Mouse (Mus musculus): Measurements from ENCODE around the gene Hpcal1.
"Not testable (repeated sequence)": the region's sequence is repeated elsewhere in the genome, so short reads cannot be mapped to it uniquely, and the experiment has no call there.

Hpcal1 gene

DNA sequence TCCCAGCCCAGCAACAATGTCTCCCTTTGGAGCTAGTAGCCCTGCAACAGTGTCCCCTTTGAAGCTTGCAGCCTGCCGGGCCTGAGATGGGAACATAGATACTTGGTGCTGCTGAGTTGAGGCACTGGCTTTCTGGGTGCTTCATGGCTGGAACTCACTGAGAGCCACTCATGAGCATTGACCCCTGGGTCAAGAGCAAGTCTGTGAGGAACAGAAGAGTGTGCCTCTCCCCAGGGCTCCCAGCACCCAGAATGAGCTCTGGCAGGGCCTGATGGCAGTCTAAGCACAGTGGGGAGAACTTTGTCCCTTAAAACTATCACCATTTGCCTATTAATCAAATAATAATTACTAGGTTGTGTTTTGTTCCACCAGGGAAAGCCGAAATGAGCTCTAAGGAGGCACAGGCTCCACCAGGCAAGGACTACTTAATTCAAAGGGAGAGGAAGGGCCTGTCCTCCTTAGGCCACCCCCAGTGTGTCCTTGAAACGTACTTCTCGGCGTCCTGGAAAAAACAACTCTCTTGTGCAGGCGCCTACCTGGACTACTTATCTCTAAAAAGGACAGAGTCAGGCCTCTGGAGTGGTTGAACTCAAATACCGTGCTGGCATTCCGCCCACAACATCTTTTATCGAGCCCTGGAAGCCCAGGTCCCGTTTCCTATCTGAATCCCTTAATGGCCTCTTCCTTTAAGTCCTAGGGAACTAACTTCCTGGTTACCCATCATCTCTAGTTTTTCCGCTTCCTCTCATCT, 52.1 kb downstream of the Hpcal1 start:
- DNase-seq, result no peak

DNA sequence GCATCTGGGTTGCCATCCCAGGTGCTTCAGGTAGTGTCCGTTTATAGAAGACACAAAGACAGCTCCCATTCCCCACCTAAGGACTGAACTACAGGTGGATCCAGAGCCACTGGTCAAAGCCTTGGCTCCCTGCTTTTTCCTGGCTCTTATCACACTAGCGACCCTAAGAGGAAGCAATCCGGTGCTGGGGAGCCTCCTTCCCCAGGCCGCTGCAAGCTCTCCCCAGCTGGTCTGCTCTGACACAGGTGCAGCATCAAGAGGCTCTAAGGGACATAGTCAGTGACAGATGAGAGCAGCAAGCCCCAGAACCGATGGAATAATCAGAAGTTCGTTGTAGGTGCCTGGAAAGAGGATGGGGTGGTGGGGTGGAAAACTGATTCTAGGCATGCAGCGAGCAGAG, 54.8 kb downstream of the Hpcal1 start:
- DNase-seq, result no peak

DNA sequence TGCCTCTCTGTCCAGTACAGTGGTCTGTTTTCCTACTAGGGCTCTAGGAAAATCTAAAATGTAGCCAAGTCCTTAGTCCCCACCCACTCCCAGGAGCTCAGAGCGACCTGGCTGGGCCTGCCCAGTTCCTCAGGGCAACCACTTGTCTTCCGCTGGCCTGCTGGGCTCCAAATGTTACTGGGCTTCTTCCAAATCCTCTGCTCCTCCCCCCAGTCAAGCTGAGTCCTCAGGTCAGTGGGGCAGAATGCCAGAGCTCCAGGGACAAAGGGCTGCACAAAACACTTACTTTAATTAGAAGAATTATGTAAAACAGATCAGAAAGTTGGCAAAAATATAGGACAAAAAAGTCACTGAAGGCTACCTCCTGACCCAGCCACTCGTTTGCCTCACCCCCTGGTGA, 56.1 kb downstream of the Hpcal1 start:
- DNase-seq, result peak; percentile 48

DNA sequence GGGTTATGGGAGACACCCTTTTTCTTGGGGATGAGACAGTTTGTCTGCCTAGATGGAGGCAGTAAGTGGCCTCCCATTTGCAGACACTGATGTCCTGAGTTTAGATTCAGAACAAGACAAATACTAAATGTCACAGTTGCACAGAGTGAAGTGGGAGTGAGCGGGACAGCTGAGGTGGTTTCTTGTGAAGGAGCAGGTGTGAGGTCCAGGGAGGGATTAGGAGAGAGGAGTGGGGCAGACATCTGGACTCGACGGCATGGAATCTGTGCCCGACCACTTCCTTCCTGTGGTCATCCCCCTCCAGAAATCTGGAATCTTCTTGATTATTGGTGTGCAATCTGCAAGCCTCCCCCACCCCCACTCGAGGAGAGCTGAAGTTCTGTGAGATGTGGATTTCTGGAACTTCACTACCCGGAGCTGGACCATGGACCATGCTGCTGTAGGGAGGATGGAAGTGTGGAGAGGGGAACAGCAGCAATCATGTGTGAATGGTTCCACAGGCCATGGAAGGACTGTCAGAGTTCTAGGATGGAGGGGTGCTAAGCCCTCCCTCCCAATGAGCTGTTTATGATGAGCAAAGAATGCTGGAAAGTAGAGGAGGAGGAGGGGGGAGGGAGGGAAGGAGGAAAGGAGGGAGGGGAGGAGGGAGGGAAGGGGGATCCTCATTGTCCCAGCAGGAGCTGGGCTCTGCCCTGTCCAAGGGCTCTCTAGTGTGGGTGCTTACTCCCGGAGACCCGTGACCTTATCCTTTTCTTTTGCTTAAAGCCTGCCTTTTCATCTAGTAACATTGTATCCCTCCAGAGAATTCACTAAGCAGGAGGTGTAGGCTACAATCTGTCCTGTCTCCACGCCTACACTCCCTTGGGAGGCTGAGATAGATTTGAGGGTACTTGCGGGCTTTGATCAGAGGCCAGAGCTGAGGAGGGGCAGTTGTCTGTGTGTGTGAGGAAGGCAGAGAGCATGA, 56.8 kb downstream of the Hpcal1 start:
- no peak for DNase-seq

DNA sequence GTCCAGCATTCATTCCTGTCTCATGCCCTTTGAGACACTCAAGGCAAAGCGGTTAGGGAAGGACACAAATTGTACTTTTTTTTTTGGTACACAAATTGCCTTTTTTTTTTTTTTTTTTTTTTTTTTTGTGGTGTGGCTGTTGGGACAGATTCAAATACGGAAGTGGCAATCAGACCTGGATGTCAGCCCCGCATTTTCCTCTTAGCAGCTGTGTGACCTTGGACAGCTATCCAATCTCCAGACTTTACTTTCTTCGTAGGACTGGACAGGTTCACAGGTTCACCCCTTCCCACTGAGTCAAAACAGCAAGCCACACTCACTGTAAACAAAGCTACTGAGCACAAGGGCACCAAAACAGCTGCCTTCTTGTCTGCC, 57.5 kb downstream of the Hpcal1 start:
- no peak for DNase-seq

DNA sequence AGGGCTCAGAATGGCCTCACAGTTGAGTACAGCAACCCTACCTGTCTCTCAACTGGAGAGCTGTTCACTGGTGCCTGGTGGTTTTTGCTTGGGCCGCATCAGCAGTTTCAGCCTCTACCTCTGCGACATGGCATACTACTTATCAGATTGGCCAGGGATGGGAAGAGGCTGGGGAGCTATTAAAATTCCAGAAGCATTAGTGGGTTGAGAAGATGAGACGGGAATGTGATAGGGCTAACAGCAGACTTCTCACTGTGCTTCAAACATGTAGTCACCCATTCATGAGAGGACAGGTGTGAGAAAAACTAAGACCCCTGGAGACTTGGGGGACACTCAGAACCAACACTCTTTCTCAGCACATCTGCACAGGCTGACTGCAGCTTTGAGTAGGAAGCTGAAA, 59.1 kb downstream of the Hpcal1 start:
- DNase-seq, result no peak

DNA sequence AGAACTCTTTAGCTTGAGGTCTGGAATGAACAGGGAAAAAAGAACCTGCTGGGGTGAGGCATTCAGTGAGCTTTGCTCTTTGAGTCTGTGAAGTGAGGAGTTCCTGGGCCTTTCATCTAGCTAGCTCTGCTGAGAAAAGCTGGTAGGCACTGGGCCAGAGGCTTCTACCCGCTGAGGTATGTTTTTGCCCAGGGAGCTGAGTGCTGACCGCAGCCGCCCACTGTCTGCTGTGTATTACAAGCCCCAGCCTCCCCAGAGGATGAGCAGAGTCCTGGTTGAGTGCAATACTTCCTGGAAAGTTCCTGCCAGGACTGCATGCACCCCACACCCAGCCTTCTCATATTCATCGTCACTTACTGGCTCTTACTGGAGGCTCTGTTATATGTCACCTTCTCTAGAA, 59.8 kb downstream of the Hpcal1 start:
- no peak for DNase-seq

DNA sequence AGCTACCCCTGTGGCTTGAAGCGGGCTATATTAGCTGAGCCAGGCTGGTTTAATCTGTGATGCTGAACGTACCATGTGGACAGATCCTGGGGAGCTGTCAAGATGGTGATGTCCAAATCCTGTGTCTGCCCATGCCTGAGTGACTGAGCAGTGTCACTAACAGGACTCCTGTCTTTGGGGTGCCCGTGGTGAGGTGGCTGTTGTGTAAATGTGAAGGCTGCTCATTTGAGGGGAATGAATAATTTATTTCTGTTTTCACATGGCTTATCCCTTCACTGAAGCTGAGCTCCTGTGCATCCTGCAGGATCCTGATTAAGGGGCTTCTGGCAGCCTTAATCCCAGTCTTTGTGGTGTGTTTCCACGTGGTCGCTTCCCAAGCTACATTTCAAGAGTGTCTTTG, 62.2 kb downstream of the Hpcal1 start:
- no peak for DNase-seq

DNA sequence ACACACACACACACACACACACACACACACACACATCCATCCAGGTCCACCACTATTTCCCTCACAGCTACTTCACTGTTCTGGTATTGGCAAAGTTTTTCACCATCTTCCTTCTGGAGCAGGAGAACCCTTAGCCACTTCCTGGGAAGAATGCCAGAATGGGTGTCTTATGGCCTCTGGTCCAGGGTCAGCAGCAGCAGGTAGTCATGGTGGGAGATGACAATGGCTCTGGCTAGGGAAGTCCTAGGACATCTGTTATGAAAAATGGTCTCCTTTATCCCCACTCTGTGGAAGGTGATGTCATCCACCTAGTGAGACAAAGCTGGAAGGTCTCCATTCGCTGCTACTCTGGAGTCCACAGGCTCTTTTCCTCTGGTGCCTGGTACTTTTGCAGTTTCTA, 64.1 kb downstream of the Hpcal1 start:
- DNase-seq, result no peak

DNA sequence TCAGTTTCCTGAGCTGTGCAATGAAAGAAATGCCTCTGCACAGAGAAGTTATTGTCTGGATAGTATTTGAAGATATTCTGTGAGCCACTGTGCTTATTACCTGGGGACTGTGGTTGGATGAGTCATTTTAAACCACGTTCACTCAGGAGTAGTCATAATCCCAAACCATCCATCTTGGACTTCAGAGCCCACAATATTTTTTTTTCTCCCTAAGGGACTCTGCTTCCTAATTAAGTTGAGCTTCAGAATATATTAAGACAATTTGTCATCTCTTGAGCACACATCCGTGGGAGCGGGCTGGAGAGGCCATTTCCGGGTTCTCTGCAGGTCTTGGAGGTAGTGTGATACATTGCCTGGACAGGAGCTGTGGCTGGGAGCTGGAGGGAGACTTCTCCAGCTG, 66.2 kb downstream of the Hpcal1 start:
- DNase-seq, result no peak

DNA sequence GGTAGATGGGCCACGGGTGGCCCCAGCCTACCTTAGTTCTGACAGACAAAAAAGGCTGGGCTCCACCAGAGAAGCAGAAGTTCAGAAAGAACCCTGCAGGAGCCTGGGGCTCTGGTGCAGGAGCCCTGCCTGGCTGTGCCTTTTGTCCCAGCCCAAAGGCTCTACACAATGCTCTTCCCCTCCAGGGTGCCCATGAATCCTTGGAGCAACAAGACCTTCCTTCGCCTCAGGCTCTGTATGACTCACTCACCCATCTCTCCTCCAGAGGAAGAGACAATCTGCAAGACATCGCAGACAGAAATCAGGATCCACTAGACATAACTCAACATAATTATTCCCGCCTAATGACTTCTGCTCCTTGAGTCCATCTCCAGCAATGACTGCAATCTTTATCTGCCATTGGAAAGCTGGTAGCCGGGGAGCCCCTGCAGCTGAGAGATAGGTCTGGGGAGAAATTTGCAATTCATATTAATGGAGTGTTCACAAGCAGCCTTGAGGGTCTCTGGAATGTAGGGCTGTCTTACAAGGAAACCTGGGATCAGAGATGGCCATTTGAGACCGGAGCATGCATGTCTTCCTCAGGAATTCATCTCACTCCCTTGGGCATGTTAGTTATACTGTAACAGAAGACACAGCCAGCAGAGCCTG, 71.8 kb downstream of the Hpcal1 start:
- DNase-seq, result no peak

DNA sequence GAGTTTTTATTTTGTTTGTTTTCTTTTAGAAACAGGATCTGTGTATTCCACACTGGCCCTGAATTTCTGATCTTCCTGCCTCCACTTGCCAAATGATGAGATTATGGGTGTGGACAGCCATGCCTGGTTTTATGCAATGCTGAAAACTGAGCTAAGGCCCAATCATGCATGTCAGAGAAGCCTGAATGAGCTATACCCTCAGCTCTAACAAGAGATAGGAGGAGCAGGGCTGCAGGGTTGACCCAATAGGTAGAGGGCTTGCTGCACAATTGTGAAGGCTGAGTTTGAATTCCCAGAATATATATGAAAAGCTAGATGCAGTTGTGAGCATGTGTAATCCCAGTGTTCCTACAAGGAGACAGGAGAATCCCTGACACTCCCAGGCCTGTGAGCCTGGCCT, 72.4 kb downstream of the Hpcal1 start:
- DNase-seq, result no peak

DNA sequence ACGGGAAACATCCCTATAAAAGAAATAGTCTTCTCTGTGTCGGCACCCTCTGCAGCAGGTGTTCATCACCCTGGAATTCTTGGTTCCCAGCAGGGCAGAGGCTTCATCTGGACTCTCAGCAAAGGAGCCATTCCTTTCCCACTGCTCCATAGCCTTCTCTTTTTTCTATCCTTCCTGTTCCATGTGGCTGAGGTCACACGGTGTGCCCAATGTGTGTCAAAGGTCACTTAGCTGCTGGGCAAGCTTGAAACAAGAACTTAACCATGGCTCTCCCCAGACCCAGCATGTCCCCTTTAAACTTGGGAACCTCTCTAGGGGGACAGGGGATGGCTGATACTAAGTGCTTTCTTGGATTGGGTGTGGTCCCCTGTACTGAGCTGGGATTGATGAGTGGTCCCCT, 73.3 kb downstream of the Hpcal1 start:
- no peak for DNase-seq

DNA sequence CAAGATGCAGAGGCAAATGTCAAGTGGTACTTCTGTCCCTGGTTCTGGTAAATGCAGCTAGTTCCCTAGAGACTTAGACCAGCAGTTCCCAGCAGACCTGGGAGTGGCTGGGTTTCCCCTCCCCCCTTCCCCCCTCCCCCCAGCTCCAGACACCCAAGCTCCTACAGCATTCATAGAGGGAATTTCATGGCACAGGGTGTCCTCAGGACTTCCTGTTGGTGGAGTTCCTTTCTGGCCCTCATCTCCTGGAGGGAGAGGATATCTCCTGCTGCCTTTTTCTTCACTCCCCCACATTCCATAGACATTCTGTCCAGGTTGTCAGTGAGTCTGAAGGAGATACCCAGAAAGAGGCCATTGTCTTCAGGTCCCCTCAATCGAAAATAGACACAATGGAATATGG, 76.9 kb downstream of the Hpcal1 start:
- DNase-seq, result not testable (repeated sequence)

DNA sequence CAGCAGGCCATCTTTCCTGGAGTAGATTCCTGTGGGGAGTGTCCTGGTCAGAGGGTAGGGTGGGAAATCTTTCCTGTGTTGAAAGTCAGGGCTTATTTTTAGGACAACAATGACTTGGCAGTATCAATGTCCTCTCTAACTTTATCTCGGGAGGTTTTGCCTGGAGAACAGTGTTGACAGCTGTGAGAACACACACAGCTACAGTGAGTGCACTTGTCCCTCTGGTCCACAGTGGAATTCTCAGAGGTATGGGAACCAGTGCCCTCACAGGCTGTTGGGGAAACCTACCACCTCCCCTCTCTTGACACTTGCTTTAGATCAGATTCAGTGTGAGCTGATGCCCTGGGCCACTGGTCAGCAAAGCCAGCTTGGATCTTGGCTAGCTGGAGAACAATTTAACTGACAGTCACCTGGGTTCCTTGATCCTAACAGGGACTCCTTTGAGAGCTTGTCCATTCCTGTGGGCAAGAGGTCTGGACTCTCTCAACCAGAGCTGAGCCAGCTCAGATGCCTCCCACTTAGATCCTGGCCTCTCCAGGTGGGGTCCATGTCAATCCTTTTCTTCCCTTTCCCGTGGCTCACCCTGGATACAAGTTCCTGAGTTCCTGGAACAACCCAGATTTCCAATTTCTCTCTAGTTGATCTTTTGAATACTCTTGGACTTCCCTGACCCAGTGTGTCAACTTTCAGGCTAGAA, 79.0 kb downstream of the Hpcal1 start:
- DNase-seq, result no peak

DNA sequence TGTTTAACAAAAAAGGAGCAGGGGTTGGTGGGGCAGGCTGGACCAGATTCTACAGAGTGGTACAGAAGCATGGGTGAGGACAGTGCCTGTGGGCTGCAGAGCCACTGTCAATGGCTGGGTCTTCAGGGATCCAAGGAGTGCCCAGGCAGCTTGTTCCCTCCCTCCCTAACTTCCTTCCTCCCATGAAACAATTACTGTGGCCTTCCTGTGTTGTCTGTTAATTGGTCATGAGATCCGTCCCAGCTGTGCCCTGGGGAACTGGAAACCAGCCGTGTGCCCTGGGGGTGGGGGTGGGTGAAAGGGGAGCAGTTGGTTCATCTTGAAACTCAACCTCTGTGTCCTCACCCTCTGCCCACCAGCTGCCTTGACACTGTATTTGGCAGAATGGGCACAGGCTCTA, 79.9 kb downstream of the Hpcal1 start:
- DNase-seq, result no peak

DNA sequence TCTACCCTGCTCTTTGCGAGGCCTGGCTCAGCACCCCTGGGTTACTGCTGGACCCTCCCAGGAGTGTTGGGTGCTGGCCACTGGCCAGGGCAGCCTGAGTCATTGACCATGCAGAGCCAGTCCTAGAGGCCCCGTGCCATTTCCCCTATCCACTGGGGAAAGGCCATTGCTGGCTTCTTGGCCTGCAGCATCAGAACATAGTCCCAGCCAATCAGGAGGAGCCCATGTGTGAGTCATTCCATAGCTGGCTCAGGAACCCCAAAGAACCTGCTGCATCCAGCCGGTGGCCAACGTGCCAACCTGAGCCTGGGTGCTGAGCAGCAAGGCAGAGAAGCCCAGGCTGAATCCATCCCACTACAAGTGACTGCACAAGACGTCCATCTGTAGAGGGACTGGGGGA, 83.1 kb downstream of the Hpcal1 start:
- DNase-seq, result not testable (repeated sequence)

DNA sequence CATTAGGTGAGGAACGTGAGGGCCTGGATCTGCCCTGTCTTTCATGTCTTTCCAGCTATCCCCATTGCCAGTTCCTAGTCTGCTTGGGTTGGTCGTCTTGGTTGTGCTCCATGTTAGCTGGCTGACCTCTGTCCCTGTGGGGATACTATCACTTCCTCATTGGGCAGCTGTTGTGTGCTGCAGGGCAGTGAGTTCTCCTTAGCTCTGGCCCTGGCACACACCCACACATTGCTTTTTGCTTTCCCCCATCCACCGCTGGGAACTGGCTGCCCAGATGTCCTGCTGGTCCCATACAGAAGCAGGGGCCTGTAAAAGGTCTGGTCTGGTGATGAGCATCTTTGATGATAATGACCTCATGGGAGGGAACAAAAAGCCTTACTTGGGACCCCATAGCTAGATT, 84.2 kb downstream of the Hpcal1 start:
- not testable (repeated sequence) for DNase-seq

DNA sequence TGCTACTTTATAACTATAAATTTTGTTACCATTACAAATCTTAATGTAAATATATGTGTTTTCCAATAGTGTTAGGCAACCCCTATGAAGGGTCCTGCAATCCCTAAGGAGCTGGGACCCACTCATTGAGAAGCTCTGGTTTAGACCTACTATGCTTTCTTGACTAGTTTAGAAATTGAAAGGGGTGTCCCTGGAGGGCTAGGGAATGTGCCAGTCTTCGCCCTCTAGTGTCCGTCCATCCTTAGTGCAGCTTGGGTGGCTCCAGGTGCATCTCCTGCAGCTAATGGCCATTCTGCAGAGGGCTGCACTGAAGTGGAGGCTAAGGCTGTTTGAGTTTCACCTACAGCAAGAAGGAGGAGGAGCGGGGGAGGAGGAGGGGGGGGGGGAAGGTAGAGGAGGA, 87.7 kb downstream of the Hpcal1 start:
- peak; percentile 15 for DNase-seq

DNA sequence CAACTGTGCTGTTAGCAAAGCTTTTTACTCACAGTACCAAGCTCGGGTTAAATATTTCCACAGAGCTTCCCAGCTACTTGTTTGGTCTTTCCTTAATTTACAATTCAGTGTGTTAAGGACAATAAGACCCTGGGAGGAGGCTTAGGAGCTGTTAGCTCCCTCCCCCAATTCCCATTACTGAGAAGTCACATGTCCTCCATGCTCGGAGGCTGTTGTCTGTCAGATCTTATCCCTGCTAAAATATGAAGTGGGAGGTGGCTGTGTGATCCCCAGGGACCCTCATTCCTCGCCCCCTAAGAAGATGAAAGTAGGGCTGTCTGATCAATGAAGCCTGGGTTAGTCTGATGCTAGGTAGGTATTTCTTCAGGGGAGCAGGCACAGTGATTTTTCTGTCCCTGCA, 88.4 kb downstream of the Hpcal1 start:
- DNase-seq, result no peak

DNA sequence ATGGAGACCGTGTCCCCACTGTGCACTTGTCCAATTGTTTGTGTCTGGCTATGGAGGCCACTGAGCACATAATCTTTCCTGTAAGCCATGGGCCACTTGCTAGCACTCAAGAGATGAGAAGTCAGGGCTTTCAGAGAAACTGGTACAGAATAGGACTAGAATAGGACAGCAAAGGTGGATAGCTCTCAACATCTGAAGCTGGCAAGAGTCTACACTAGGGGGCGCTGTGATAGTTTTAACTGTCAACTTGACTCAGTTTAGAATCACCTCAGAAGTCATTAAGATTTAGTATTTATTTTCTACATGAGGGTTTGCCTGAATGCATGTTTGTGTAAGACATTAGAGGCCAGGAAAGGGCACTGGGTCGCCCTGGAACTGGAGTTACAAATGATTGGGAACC, 98.8 kb downstream of the Hpcal1 start:
- no peak for DNase-seq

DNA sequence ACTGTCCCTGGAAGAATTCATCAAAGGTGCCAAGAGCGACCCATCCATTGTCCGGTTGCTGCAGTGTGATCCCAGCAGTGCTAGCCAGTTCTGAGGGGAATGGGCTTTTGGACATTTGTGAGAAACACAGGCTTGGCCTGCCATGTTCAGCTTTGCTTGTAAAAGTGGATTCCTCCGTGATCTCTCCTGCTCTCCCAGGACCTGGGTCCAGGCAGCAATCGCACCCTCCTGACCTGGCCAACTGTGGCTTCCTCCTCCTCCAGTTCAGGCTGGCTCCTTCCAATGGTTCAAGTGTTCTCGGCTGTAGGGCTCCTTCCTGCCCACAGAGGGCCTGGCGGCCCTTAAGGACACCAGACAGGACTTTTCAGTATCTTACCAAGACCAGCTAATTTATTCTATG, 100.5 kb downstream of the Hpcal1 start:
- no peak for DNase-seq

DNA sequence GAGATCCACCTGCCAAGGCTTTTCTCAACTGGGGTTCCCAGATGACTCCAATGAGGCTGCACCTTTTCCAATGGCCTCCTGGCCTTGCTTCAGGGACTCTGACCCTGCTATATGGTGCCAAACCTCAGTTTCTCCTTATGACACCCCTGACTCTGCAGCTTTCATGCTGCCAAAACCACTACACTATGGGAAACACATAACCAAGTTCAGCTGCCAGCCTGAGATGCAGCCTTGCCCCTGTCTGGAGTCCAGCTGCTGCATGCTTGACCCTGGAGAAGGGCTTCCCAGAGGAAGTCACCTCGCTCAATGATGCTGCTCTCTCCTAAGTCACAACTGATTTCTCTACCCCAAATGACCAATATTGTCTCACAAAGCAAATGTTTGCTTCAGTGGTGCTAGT, 102.1 kb downstream of the Hpcal1 start:
- no peak for DNase-seq

Data from right cerebral cortex, adult 18-20 months (tissue).